Comparison of ENCODE assay signal across 8 mouse cellular contexts in the genomic region with DNA sequence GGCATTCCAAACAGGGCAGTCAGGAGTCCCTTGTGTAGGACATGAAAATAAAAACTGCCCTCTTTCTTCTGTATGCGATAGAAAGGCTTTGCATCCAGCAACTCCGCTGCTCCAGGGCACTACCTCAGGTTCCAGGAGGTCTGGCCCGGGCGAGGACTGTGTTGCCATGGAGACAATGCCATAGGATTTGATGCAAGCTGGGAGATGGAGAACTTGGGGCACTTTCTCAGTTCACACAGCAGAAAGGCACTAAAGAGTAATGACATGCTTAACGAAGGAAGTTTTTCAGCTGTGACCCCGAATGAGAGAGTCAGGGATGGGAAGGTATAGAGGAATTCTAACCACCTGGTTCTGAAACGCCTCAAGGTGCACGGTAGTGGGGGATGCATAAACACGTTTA. TPM values are rescaled to one million over a fixed set of nuclear protein-coding genes. Genes with fewer than 3 reads are reported as not detected.
DNase-seq lines count a peak whose midpoint lies in the region; ATAC-seq and TF ChIP-seq lines count a peak whose summit lies in the region.
"Had no signal": no experiment of that assay in that cellular context is flagged by ENCODE, and none has a peak within 500 bp of the region (broad histone marks: within the 10 kb centered on the region; RNA-seq: fewer than 3 reads in every experiment).

No protein-coding gene starts in this region.

- WGBS in limb, embryonic 10.5 days, result 17% methylated on average over 9 of the region's 9 CpGs
- 46% methylated on average over 9 of the region's 9 CpGs for WGBS in stomach, postnatal 0 days
- WGBS in heart, embryonic 10.5 days, result 21% methylated on average over 9 of the region's 9 CpGs

- TF ChIP-seq CTCF in stomach, postnatal 0 days (IDR thresholded peaks at IDR 0.05; ENCODE audit: low read depth), result no peak

- no peak overlapping the region; the same call in 1 of the 2 replicates for H3K9ac ChIP-seq in stomach, postnatal 0 days (ENCODE audit: low read length)

- no peak overlapping the region for H3K27ac ChIP-seq in limb, embryonic 10.5 days
- H3K27ac ChIP-seq in stomach, postnatal 0 days (replicated peaks), result no peak overlapping the region
- H3K27ac ChIP-seq in heart, embryonic 10.5 days, result no peak overlapping the region
- H3K27ac ChIP-seq: limb, embryonic 13.5 days had no signal

- H3K4me3 ChIP-seq in limb, embryonic 10.5 days, result no peak overlapping the region
- H3K4me3 ChIP-seq in stomach, postnatal 0 days (ENCODE audit: low read depth, low read length), result peak overlapping the region; percentile 64; the same call in 1 of the 2 replicates
- no peak overlapping the region for H3K4me3 ChIP-seq in heart, embryonic 10.5 days

- no peak for TF ChIP-seq EP300 in stomach, postnatal 0 days (optimal IDR thresholded peaks at IDR 0.05)

- ATAC-seq in stomach, postnatal 0 days (ENCODE audit: low FRiP score, low TSS enrichment), result no peak
- no peak for ATAC-seq in monocyte, adult 5-6 weeks (replicated peaks; ENCODE audit: insufficient number of reproducible peaks, low FRiP score, low TSS enrichment, poor library complexity, severe bottlenecking)

- no peaks in the 10 kb centered on the region for H3K36me3 ChIP-seq in limb, embryonic 10.5 days
- no peaks in the 10 kb centered on the region for H3K36me3 ChIP-seq in stomach, postnatal 0 days (ENCODE audit: control insufficient read depth, insufficient read depth, low read length)
- no peaks in the 10 kb centered on the region for H3K36me3 ChIP-seq in heart, embryonic 10.5 days
- H3K36me3 ChIP-seq: limb, embryonic 13.5 days had no signal

- H3K9me3 ChIP-seq in limb, embryonic 10.5 days (replicated peaks), result no peaks in the 10 kb centered on the region
- H3K9me3 ChIP-seq in stomach, postnatal 0 days (ENCODE audit: control insufficient read depth, low read length), result no peaks in the 10 kb centered on the region
- H3K9me3 ChIP-seq in heart, embryonic 10.5 days, result 0 out of 2 replicates have a peak, but pooled peaks cover 3% of the 10 kb centered on the region

- peaks cover 20% of the 10 kb centered on the region for H3K4me1 ChIP-seq in limb, embryonic 10.5 days
- no peaks in the 10 kb centered on the region for H3K4me1 ChIP-seq in stomach, postnatal 0 days (replicated peaks; ENCODE audit: control insufficient read depth, insufficient read depth)
- peaks cover 13% of the 10 kb centered on the region for H3K4me1 ChIP-seq in heart, embryonic 10.5 days

- peak overlapping the region; percentile 99; the same call in 1 of the 2 replicates for H3K4me2 ChIP-seq in stomach, postnatal 0 days (replicated peaks; ENCODE audit: low read depth)

- DNase-seq in right cerebral cortex, adult 2 months (ENCODE audit: low spot score in 2 of 2), result peak; percentile 25 to 34
- no peak for DNase-seq in right cerebral cortex, postnatal 4 days
- peak; percentile 29 for DNase-seq in embryo, embryonic 10.5 days (ENCODE audit: low spot score)
- DNase-seq in limb, embryonic 10.5 days (ENCODE audit: low spot score), result peak; percentile 36
- no peak for DNase-seq in stomach, postnatal 0 days (ENCODE audit: low spot score)
- DNase-seq in heart, embryonic 10.5 days (ENCODE audit: low spot score), result no peak

- H3K27me3 ChIP-seq in limb, embryonic 10.5 days (ENCODE audit: low read depth, poor library complexity, severe bottlenecking), result peaks cover 51% of the 10 kb centered on the region
- no peaks in the 10 kb centered on the region for H3K27me3 ChIP-seq in stomach, postnatal 0 days (ENCODE audit: control insufficient read depth, insufficient read depth, low read length)
- peaks cover 46% of the 10 kb centered on the region for H3K27me3 ChIP-seq in heart, embryonic 10.5 days (ENCODE audit: insufficient read depth, poor library complexity, severe bottlenecking)

RNA-seq across cellular contexts. Expression of gene Sidt1, which starts 1.8 kb away (rescaled TPM):
- polyA plus RNA-seq in limb, embryonic 10.5 days (2016; fragmentation: Nextera tagmentation; extraction: Ambion mirVana), result not detected in 2 replicates
- 9.8 and 11.1 TPM in 2 replicates for polyA plus RNA-seq in stomach, postnatal 0 days (2015; fragmentation: Nextera tagmentation; extraction: Ambion mirVana)
- total RNA-seq in monocyte, adult 5-6 weeks (2017), result 4.0 to 16.8 TPM (median 10.8 TPM) in 3 replicates
- not detected in 2 replicates for polyA plus RNA-seq in heart, embryonic 10.5 days (2016; fragmentation: Nextera tagmentation; extraction: Ambion mirVana)

RNA-seq across cellular contexts. Expression of gene Spice1, which starts 15.8 kb away (rescaled TPM):
- polyA plus RNA-seq in limb, embryonic 10.5 days (2016; fragmentation: Nextera tagmentation; extraction: Ambion mirVana), result 27.5 and 31.2 TPM in 2 replicates
- 7.9 and 8.4 TPM in 2 replicates for polyA plus RNA-seq in stomach, postnatal 0 days (2015; fragmentation: Nextera tagmentation; extraction: Ambion mirVana)
- total RNA-seq in monocyte, adult 5-6 weeks (2017), result 11.7 to 50.5 TPM (median 19.1 TPM) in 3 replicates
- 22.0 and 23.8 TPM in 2 replicates for polyA plus RNA-seq in heart, embryonic 10.5 days (2016; fragmentation: Nextera tagmentation; extraction: Ambion mirVana)

Comparison
In these comparisons a context has a peak if more than half of its experiments do, and no peak if none do; other contexts are left out.
1. DNase-seq: peak in right cerebral cortex, adult 2 months (2 of 2), embryo, embryonic 10.5 days (single experiment) and limb, embryonic 10.5 days (single experiment); none in right cerebral cortex, postnatal 4 days (single experiment), stomach, postnatal 0 days (single experiment) and heart, embryonic 10.5 days (single experiment).